Mouse (Mus musculus): Measurements from ENCODE around the gene Ccnd1.

DNA sequence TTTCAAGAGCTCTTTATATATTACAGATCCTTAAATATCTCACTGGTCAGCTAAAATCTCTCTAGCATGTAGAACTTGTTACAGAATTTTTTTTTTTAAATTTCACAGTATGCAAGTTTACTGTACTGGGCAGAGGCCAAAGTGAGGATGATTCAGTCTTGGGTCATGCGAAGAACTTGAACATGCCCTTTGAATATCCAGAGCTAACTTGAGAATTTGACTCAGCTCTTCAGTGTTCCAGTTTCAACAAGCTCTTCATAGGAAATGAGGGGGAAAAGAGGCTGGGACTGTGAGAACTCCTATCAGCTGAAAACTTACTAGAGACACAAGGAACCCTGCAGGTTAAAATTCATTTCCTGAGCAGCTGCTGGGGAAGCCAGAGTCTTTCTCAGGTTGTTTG lies 24.2 kb upstream of the Ccnd1 start:
- TF ChIP-seq POLR2A (IDR thresholded peaks at IDR 0.05; ENCODE audit: insufficient read depth, low read depth, low read length) (no peak), CTCF (IDR thresholded peaks at IDR 0.05; ENCODE audit: insufficient read depth, low read depth, low read length) (no peak)

All from olfactory bulb, adult 2 months (tissue).